Mouse (Mus musculus): ENCODE results near the gene Gm26965. TPM values are rescaled to one million over a fixed set of nuclear protein-coding genes. Genes with fewer than 3 reads are reported as not detected.
A peak's percentile ranks its signal among the peaks of the same experiment; 100 is the strongest.
"Not testable (repeated sequence)": the region's sequence is repeated elsewhere in the genome, so short reads cannot be mapped to it uniquely, and the experiment has no call there.

Gm26965 gene
- polyA plus RNA-seq, 1 experiment from 2014 or later = 0.19 TPM

GRCm38 (mm10) chr13:67500084-67500719 lies 25.7 kb downstream of the Gm26965 start, which contains the start of gene Zfp58:
Gene Zfp58 (minus strand): TSS chr13:67500555.
- Histone ChIP-seq H3K9ac (ENCODE audit: low read length) (peak within 1 kb of the TSS; percentile 60), H3K36me3 (ENCODE audit: control insufficient read depth, insufficient read depth, low read length) (no peaks in the 10 kb centered on the region), H3K4me3 (ENCODE audit: low read depth, low read length) (peak within 1 kb of the TSS; percentile 52), H3K27me3 (ENCODE audit: control insufficient read depth, insufficient read depth, low read length) (no peaks in the 10 kb centered on the region), H3K4me2 (ENCODE audit: low read depth, low read length, severe bottlenecking) (peak within 1 kb of the TSS; percentile 66), H3K9me3 (ENCODE audit: control insufficient read depth, low read length) (no peaks in the 10 kb centered on the region), H3K27ac (ENCODE audit: low read depth, low read length) (no peak within 1 kb of the TSS), H3K4me1 (replicated peaks; ENCODE audit: control insufficient read depth, insufficient read depth, low read length) (peaks cover 4% of the 10 kb centered on the region; the same call in 1 of the 2 replicates)
- peak; percentile 80 for DNase-seq (ENCODE audit: low spot score)
- peak; percentile 97 for ATAC-seq (replicated peaks; ENCODE audit: low FRiP score)
- under 1% methylated on average over 22 of the region's 22 CpGs for WGBS

- Histone ChIP-seq H3K4me1 (replicated peaks; ENCODE audit: control insufficient read depth, insufficient read depth, low read length) (peaks cover 4% of the 10 kb centered on the region; the same call in 1 of the 2 replicates), H3K4me2 (ENCODE audit: low read depth, low read length, severe bottlenecking) (no peak overlapping the region), H3K9me3 (ENCODE audit: control insufficient read depth, low read length) (peaks cover 11% of the 10 kb centered on the region; the same call in 1 of the 2 replicates), H3K27ac (ENCODE audit: low read depth, low read length) (no peak overlapping the region), H3K4me3 (ENCODE audit: low read depth, low read length) (no peak overlapping the region), H3K36me3 (ENCODE audit: control insufficient read depth, insufficient read depth, low read length) (peaks cover 16% of the 10 kb centered on the region), H3K27me3 (ENCODE audit: control insufficient read depth, insufficient read depth, low read length) (no peaks in the 10 kb centered on the region), H3K9ac (ENCODE audit: low read length) (no peak overlapping the region)
- 95% methylated on average over 1 of the region's 1 CpGs for WGBS
- no peak for DNase-seq (ENCODE audit: low spot score)
- ATAC-seq (replicated peaks; ENCODE audit: low FRiP score) = no peak
Observed at GRCm38 (mm10) chr13:67495631-67496030, 30.3 kb downstream of the Gm26965 start.

GRCm38 (mm10) chr13:67484424-67484811 lies 41.5 kb downstream of the Gm26965 start:
- H3K27ac ChIP-seq (ENCODE audit: low read depth, low read length) = no peak overlapping the region

GRCm38 (mm10) chr13:67483625-67484423 lies 42.1 kb downstream of the Gm26965 start, which contains the start of gene Zfp874b:
Gene Zfp874b (minus strand): TSS chr13:67484258.
- Histone ChIP-seq H3K9ac (ENCODE audit: low read length) (peak within 1 kb of the TSS; percentile 53), H3K27me3 (ENCODE audit: control insufficient read depth, insufficient read depth, low read length) (no peaks in the 10 kb centered on the region), H3K4me3 (ENCODE audit: low read depth, low read length) (peak within 1 kb of the TSS; percentile 46), H3K27ac (ENCODE audit: low read depth, low read length) (no peak within 1 kb of the TSS), H3K9me3 (ENCODE audit: control insufficient read depth, low read length) (no peaks in the 10 kb centered on the region), H3K36me3 (ENCODE audit: control insufficient read depth, insufficient read depth, low read length) (no peaks in the 10 kb centered on the region; the same call in 1 of the 2 replicates), H3K4me1 (replicated peaks; ENCODE audit: control insufficient read depth, insufficient read depth, low read length) (no peaks in the 10 kb centered on the region), H3K4me2 (ENCODE audit: low read depth, low read length, severe bottlenecking) (peak within 1 kb of the TSS; percentile 65)
- DNase-seq (ENCODE audit: low spot score) (peak; percentile 82), ATAC-seq (replicated peaks; ENCODE audit: low FRiP score) (peak; percentile 91)
- 7% methylated on average over 20 of the region's 20 CpGs for WGBS

More at GRCm38 (mm10) chr13:67484424-67484811, 41.5 kb downstream of the Gm26965 start:
- Histone ChIP-seq H3K36me3 (ENCODE audit: control insufficient read depth, insufficient read depth, low read length) (peaks cover 3% of the 10 kb centered on the region; the same call in 1 of the 2 replicates), H3K27me3 (ENCODE audit: control insufficient read depth, insufficient read depth, low read length) (no peaks in the 10 kb centered on the region), H3K9me3 (ENCODE audit: control insufficient read depth, low read length) (no peaks in the 10 kb centered on the region), H3K4me1 (replicated peaks; ENCODE audit: control insufficient read depth, insufficient read depth, low read length) (no peaks in the 10 kb centered on the region), H3K4me3 (ENCODE audit: low read depth, low read length) (peak overlapping the region; percentile 46), H3K9ac (ENCODE audit: low read length) (peak overlapping the region; percentile 53), H3K4me2 (ENCODE audit: low read depth, low read length, severe bottlenecking) (peak overlapping the region; percentile 65)
- WGBS = 43% methylated on average over 8 of the region's 8 CpGs
- no peak for DNase-seq (ENCODE audit: low spot score)
- peak; percentile 69 for ATAC-seq (replicated peaks; ENCODE audit: low FRiP score)

- Histone ChIP-seq H3K4me3 (ENCODE audit: low read depth, low read length) (no peak overlapping the region), H3K4me2 (ENCODE audit: low read depth, low read length, severe bottlenecking) (no peak overlapping the region), H3K9ac (ENCODE audit: low read length) (no peak overlapping the region), H3K27me3 (ENCODE audit: control insufficient read depth, insufficient read depth, low read length) (no peaks in the 10 kb centered on the region), H3K36me3 (ENCODE audit: control insufficient read depth, insufficient read depth, low read length) (no peaks in the 10 kb centered on the region), H3K9me3 (ENCODE audit: control insufficient read depth, low read length) (no peaks in the 10 kb centered on the region), H3K27ac (ENCODE audit: low read depth, low read length) (no peak overlapping the region), H3K4me1 (replicated peaks; ENCODE audit: control insufficient read depth, insufficient read depth, low read length) (no peaks in the 10 kb centered on the region)
- DNase-seq (ENCODE audit: low spot score) = no peak
- no peak for ATAC-seq (replicated peaks; ENCODE audit: low FRiP score)
- 67% methylated on average over 4 of the region's 4 CpGs for WGBS
Observed at GRCm38 (mm10) chr13:67481528-67481927, 44.4 kb downstream of the Gm26965 start.

GRCm38 (mm10) chr13:67469274-67469673 lies 56.7 kb downstream of the Gm26965 start:
- no peak for ATAC-seq (replicated peaks; ENCODE audit: low FRiP score)
- Histone ChIP-seq H3K4me1 (replicated peaks; ENCODE audit: control insufficient read depth, insufficient read depth, low read length) (no peaks in the 10 kb centered on the region), H3K27ac (ENCODE audit: low read depth, low read length) (no peak overlapping the region), H3K9me3 (ENCODE audit: control insufficient read depth, low read length) (no peaks in the 10 kb centered on the region), H3K27me3 (ENCODE audit: control insufficient read depth, insufficient read depth, low read length) (no peaks in the 10 kb centered on the region), H3K4me2 (ENCODE audit: low read depth, low read length, severe bottlenecking) (no peak overlapping the region), H3K36me3 (ENCODE audit: control insufficient read depth, insufficient read depth, low read length) (no peaks in the 10 kb centered on the region; the same call in 1 of the 2 replicates), H3K4me3 (ENCODE audit: low read depth, low read length) (no peak overlapping the region), H3K9ac (ENCODE audit: low read length) (no peak overlapping the region)
- WGBS = 85% methylated on average over 3 of the region's 3 CpGs
- no peak for DNase-seq (ENCODE audit: low spot score)

- H3K4me3 ChIP-seq (ENCODE audit: low read depth, low read length); H3K4me2 ChIP-seq (ENCODE audit: low read depth, low read length, severe bottlenecking); H3K27ac ChIP-seq (ENCODE audit: low read depth, low read length); DNase-seq (ENCODE audit: low spot score); H3K27me3 ChIP-seq (ENCODE audit: control insufficient read depth, insufficient read depth, low read length); H3K4me1 ChIP-seq (replicated peaks; ENCODE audit: control insufficient read depth, insufficient read depth, low read length); H3K9ac ChIP-seq (ENCODE audit: low read length); H3K9me3 ChIP-seq (ENCODE audit: control insufficient read depth, low read length); ATAC-seq (replicated peaks; ENCODE audit: low FRiP score); H3K36me3 ChIP-seq (ENCODE audit: control insufficient read depth, insufficient read depth, low read length): not testable (repeated sequence)
- 86% methylated on average over 2 of the region's 5 CpGs for WGBS
Observed at GRCm38 (mm10) chr13:67463506-67464185, 62.3 kb downstream of the Gm26965 start.

GRCm38 (mm10) chr13:67452021-67452309 lies 74.0 kb downstream of the Gm26965 start:
- Histone ChIP-seq H3K9ac (ENCODE audit: low read length) (peak overlapping the region; percentile 57; the same call in 1 of the 2 replicates), H3K27me3 (ENCODE audit: control insufficient read depth, insufficient read depth, low read length) (no peaks in the 10 kb centered on the region), H3K4me1 (replicated peaks; ENCODE audit: control insufficient read depth, insufficient read depth, low read length) (no peaks in the 10 kb centered on the region), H3K9me3 (ENCODE audit: control insufficient read depth, low read length) (no peaks in the 10 kb centered on the region), H3K4me2 (ENCODE audit: low read depth, low read length, severe bottlenecking) (peak overlapping the region; percentile 58; the same call in 1 of the 2 replicates), H3K36me3 (ENCODE audit: control insufficient read depth, insufficient read depth, low read length) (no peaks in the 10 kb centered on the region), H3K27ac (ENCODE audit: low read depth, low read length) (no peak overlapping the region), H3K4me3 (ENCODE audit: low read depth, low read length) (peak overlapping the region; percentile 49)
- WGBS = 2% methylated on average over 3 of the region's 3 CpGs
- DNase-seq (ENCODE audit: low spot score) (no peak), ATAC-seq (replicated peaks; ENCODE audit: low FRiP score) (peak; percentile 22; the same call in 1 of the 2 replicates)
